Mouse (Mus musculus): ENCODE data around the gene Zfp429.
"Not testable (repeated sequence)": the region's sequence is repeated elsewhere in the genome, so short reads cannot be mapped to it uniquely, and the experiment has no call there.

The Zfp429 gene

GRCm38 (mm10) chr13:67399183-67399903 lies at the start of gene Zfp429:
TSS of gene Zfp429 (minus strand) at chr13:67399819.
- peak; percentile 82 for DNase-seq (ENCODE audit: low spot score)

DNA sequence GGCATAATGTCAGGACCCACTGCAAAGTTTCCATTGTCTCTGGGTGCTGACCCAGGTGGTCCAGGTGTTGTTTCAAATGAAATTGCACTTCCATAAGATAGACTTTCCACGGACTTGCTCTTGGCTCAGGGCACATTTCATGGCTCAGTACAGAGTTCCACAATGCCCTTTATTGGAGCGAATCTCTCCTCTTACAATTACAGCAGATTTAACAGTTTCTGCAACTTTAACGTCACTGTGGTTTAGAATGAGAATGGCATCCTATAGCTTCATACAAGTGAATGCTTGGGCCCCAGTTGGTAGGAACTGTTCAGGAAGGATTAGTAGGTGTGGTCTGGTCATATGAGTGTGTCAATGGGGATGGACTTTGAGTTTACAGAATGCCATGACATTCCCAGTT lies 37.5 kb upstream of the Zfp429 start:
- not testable (repeated sequence) for DNase-seq (ENCODE audit: low spot score)

DNA sequence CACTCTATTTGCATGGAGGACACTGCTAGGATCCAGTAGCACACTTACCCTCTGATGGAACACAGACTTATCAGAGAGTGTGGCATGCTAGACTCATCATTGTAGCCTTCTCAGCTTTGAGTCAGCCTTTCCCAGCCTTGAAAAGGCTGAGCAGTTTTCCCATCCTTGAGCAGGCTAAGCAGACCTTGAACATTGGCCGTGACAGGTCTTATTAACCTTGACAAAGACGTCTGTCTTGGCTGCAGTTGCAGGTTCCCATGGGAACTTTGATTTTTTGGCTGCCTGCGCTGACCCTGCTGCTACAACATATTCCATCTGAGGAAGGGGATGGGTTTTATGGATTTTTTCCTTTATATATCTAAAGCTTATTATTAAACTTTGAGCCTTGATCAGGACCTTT lies 28.5 kb upstream of the Zfp429 start:
- no peak for DNase-seq (ENCODE audit: low spot score)

- not testable (repeated sequence) for DNase-seq (ENCODE audit: low spot score)
Measured at GRCm38 (mm10) chr13:67425699-67426098, 26.1 kb upstream of the Zfp429 start.

- not testable (repeated sequence) for DNase-seq (ENCODE audit: low spot score)
Measured at GRCm38 (mm10) chr13:67422532-67422931, 22.9 kb upstream of the Zfp429 start.

- peak; percentile 61 for DNase-seq (ENCODE audit: low spot score)
Measured at GRCm38 (mm10) chr13:67421207-67421857, 21.7 kb upstream of the Zfp429 start, which contains the start of gene Zfp459. TSS of gene Zfp459 (minus strand) at chr13:67421418.

DNA sequence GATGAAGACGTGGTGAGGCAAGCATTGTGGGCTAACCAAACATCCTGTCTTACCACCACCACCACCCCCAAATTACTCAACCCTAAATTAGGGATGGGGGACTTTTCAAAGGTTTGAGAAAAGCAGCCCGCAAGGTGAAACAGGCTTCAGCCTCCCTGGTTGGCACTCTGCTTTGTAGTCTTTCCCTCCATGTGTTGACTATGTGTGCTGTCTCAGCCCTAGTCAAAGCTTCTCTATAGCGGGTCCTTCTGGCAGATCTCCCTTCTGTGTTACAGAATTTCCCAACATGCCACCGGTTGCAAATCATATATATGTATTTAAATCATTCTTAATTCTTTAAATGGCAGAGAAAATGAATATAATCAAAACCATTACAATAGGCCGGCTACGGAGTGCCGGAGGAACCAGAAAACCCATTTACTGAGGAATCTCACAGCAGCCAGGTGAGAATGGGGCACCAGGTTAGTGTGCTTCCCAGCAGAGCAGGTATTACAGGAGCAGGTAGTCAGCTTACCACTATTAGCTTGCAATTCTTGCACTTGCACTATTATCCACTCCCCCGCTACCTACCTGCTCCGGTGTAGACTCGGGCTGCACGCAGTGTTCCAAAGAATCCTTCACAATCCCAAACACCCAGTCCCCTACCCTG lies 21.1 kb upstream of the Zfp429 start:
- no peak for DNase-seq (ENCODE audit: low spot score)

GRCm38 (mm10) chr13:67416811-67417210 lies 17.2 kb upstream of the Zfp429 start:
- no peak for DNase-seq (ENCODE audit: low spot score)

DNA sequence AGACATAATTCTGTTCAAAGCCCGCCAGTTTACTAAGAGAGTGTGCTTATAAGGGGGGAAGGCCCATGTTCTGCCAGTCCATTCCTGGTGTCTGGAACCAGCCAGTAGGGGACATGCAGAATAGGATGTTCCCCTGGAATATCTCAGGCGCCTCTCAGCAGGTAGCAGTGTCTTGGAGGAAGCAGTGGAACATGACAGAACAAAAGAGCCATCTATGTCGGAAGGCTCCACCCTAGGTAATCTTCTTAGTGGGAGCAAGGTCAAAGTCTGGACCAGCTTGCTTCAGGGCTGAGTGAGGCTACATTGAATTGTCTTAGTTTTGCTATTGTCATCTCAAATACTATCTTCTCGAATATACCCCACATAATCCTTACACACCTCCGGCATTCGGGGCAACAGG lies 16.1 kb upstream of the Zfp429 start:
- no peak for DNase-seq (ENCODE audit: low spot score)

- DNase-seq (ENCODE audit: low spot score), result not testable (repeated sequence)
Measured at GRCm38 (mm10) chr13:67413634-67414033, 14.0 kb upstream of the Zfp429 start.

- DNase-seq (ENCODE audit: low spot score), result not testable (repeated sequence)
Measured at GRCm38 (mm10) chr13:67376255-67376654, 23.4 kb downstream of the Zfp429 start.

- peak; percentile 78 for DNase-seq (ENCODE audit: low spot score)
Measured at GRCm38 (mm10) chr13:67375050-67375911, 24.3 kb downstream of the Zfp429 start, which contains the start of the genes Gm28041 and Zfp456. TSS of gene Gm28041 (minus strand) at chr13:67375733. TSS of gene Zfp456 (minus strand) at chr13:67375810.

DNA sequence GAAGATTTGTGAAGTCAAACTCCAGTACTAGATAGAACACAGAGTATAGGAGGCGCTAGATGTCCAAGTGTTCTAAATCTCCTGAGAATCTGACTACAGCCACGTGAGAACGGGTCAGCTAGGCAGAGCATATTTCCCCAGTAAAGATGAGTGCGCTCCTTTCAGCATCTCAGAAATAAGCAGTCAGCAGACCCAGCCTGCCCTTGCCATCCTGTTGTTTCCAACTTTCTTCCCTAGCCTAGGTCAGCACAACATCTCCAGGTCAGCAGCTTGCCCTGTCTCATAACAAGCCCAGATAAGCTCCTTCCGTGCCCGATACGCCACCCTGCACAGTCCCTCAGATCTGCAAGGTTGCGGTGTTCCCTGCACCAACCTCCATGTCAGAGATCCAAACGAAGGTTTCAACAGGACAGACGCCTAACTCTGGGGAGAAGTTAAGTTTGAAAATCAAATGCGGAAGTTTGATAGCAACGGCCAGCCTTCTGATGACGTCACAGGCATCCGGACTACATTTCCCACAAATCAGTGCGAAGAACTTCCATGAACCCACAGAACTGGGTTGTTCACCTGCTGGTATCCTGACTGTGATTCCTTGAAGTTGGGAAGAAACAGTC lies 39.4 kb downstream of the Zfp429 start, which contains the start of the genes Gm28044 and Zfp953:
Gm28044 (minus strand) TSS at position 406 of the 614 bp plus-strand sequence.
Zfp953 (minus strand) TSS at position 475 of the 614 bp plus-strand sequence.
- DNase-seq (ENCODE audit: low spot score), result peak; percentile 95

DNA sequence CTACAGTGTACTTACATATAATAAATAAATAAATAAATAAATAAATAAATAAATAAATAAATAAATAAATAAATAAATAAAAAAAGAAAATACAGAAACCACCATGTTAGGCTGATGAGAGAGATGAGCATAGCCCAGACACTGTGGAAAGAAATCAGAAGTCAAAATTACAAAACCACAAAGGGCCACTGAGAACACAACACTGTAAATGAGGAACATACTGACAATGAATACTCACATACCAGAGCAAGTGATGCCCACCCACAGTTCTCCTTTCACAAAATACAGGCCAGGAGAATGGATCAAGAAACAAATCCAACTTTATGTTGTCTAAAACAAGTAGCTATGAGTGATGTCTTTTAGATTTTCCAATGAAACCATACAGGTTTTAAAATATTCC lies 47.8 kb downstream of the Zfp429 start:
- no peak for DNase-seq (ENCODE audit: low spot score)

DNA sequence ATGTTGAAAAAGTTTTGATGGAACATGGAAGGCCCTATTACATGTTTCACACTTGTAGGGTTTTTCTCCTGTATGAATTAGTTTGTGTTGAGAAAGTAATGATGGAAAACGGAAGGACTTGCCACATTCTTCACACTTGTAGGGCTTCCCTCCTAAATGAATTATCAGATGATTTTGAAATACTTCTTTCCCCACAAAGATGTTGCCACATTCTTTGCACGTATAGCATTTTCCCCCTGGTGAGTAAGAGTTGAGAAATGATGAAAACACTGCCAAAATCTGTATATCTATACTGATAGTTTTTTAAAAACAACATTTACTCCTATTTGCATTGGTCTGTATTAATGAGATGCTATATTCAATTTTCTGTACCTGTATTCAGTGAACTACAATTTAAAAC lies 56.2 kb downstream of the Zfp429 start:
- no peak for DNase-seq (ENCODE audit: low spot score)

Data from embryo, embryonic 10 days (tissue).